Mouse (Mus musculus) liver, embryonic 14.5 days (tissue): Measurements from ENCODE around the gene Hdac9.

Source experiments
- CTCF ChIP-seq: IDR thresholded peaks from 2 replicates; pipeline ENCODE4 v1.5.1; 2016; ENCODE audit warnings: antibody characterized with exemption, low read depth, control low read depth
- EP300 ChIP-seq: IDR thresholded peaks from 2 replicates; pipeline ENCODE4 v1.6.1; 2016; ENCODE audit warnings: antibody characterized with exemption, low read depth

- TF ChIP-seq CTCF (no peak), EP300 (no peak)
Measured at GRCm38 (mm10) chr12:34238796-34239195, 678.1 kb downstream of the Hdac9 start.
